Mouse (Mus musculus) liver, embryonic 16.5 days (tissue): Measurements from ENCODE around the gene Qsox1. TPM values are rescaled to one million over a fixed set of nuclear protein-coding genes. Genes with fewer than 3 reads are reported as not detected.
A peak's percentile ranks its signal among the peaks of the same experiment; 100 is the strongest.

Experiments
- ATAC-seq: fragments of 200-750 bp; cut with Nextera tagmentation; 2 replicates; pipeline ENCODE4 v1.8.0; 2017; ENCODE audit warnings: low read depth, mild to moderate bottlenecking, moderate number of reproducible peaks, moderate library complexity
- H3K27ac ChIP-seq: fragments of 300-500 bp; sonication (generic); 2 replicates; pipeline ENCODE4 v1.5.1; 2014; ENCODE audit warnings: mild to moderate bottlenecking, low read length
- H3K27me3 ChIP-seq: fragments of 300-500 bp; sonication (generic); 2 replicates; pipeline ENCODE4 v1.6.1; 2014; ENCODE audit warnings: low read depth, low read length, mixed read lengths; ENCODE audit not compliant: control insufficient read depth, insufficient read depth
- H3K36me3 ChIP-seq: fragments of 300-500 bp; sonication (generic); 2 replicates; pipeline ENCODE4 v1.6.1; 2014; ENCODE audit warnings: mild to moderate bottlenecking; ENCODE audit not compliant: control insufficient read depth, insufficient read depth
- H3K4me1 ChIP-seq: fragments of 300-500 bp; sonication (generic); 2 replicates; pipeline ENCODE4 v1.6.1; 2014; ENCODE audit warnings: low read depth, low read length, mixed read lengths; ENCODE audit not compliant: control insufficient read depth
- H3K4me2 ChIP-seq: fragments of 300-500 bp; sonication (generic); 2 replicates; pipeline ENCODE4 v1.6.1; 2014; ENCODE audit warnings: low read depth, low read length, mixed read lengths
- H3K4me3 ChIP-seq: fragments of 300-500 bp; sonication (generic); 2 replicates; pipeline ENCODE4 v1.5.1; 2014; ENCODE audit warnings: low read depth, mild to moderate bottlenecking, low read length
- H3K9ac ChIP-seq: fragments of 300-500 bp; sonication (generic); 2 replicates; pipeline ENCODE4 v1.6.1; 2014; ENCODE audit warnings: low read depth, low read length
- H3K9me3 ChIP-seq: fragments of 300-500 bp; sonication (generic); replicated peaks from 2 replicates; pipeline ENCODE4 v1.6.1; 2016; ENCODE audit warnings: low read length; ENCODE audit not compliant: control insufficient read depth
- WGBS: fragments of 180-500 bp; shearing (Covaris S2); extraction: QIAGEN DNeasy Blood & Tissue Kit; methylation state at CpG from one replicate; pipeline ENCODE4 v1.1.7; 2014; ENCODE audit not compliant: insufficient replicate concordance; 5-methylcytosine and 5-hydroxymethylcytosine counted together
- polyA plus RNA-seq: library from polyadenylated mRNA; unstranded; fragments of >200 nt; fragmentation: Nextera tagmentation; extraction: Ambion mirVana; gene quantifications from 2 replicates; pipeline ENCODE4 v1.2.1, GENCODE M21; 2015

Qsox1 gene
- polyA plus RNA-seq, 1 experiment from 2014 or later = 51.2 TPM

- no peak for ATAC-seq
- 90% methylated on average over 4 of the region's 4 CpGs for WGBS
- H3K4me1 ChIP-seq = peaks cover 25% of the 10 kb centered on the region
- H3K9me3 ChIP-seq = no peaks in the 10 kb centered on the region
- no peak overlapping the region for H3K4me2 ChIP-seq
- no peaks in the 10 kb centered on the region for H3K36me3 ChIP-seq
- H3K9ac ChIP-seq = no peak overlapping the region
- no peak overlapping the region for H3K4me3 ChIP-seq
- H3K27me3 ChIP-seq = no peaks in the 10 kb centered on the region
- no peak overlapping the region for H3K27ac ChIP-seq
Measured at GRCm38 (mm10) chr1:155808261-155808660, 4.4 kb downstream of the Qsox1 start.

- H3K36me3 ChIP-seq = no peaks in the 10 kb centered on the region
- WGBS = 48% methylated on average over 9 of the region's 9 CpGs
- no peaks in the 10 kb centered on the region for H3K27me3 ChIP-seq
- peaks cover 8% of the 10 kb centered on the region for H3K4me1 ChIP-seq
- H3K9ac ChIP-seq = no peak overlapping the region
- ATAC-seq = no peak; the same call in 1 of the 2 replicates
- H3K27ac ChIP-seq = no peak overlapping the region
- H3K9me3 ChIP-seq = no peaks in the 10 kb centered on the region
- no peak overlapping the region for H3K4me3 ChIP-seq
- no peak overlapping the region for H3K4me2 ChIP-seq
Measured at GRCm38 (mm10) chr1:155805607-155806006, 7.1 kb downstream of the Qsox1 start.

DNA sequence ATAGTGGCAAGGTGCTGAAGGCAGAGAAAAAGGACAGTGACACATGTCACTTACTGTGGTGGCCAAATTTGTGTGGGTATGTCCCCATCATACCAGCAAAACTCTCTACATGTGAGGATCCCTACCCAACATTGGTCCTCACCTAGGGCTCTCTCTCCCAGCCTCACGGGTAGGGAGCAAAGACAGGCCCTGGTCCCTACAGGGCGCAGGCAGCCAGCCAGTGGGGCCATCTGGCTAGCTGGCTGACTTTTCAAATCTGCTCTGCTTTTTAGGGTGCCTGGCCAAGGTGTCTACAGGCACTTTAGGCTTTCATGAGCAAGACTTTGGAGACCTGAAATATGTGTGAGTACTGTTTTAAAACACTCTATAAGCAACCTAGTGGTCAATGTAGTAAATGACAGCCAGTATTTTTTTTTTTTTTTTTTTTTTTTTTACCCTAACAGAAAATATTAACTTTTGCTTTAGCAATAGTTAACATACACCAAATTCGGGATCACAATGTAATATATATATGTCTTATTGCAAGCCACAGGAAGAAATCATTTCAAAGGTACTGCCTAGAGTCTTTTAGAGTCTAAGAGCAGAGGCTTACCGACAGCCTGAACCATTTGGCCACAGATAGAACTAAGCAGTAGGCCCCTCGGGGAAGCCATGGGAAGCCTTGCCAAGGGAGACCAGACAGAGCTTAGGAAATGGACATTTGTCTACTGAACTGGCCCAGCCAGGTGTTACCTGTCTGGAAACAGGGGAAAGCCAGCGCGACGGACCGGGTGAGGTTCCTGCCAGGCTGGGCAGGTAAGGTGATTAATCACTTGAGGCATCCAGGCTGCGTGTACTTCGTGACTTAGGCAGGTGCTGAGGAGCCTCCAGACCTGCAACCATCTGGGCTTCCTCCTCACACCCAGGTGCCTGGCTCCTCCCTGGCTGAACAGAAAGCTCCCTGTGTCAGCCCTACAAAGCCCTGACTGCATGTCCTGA, 11.4 kb downstream of the Qsox1 start:
- Histone ChIP-seq H3K4me2 (no peak overlapping the region), H3K27ac (no peak overlapping the region), H3K9me3 (no peaks in the 10 kb centered on the region), H3K36me3 (peaks cover 10% of the 10 kb centered on the region; the same call in 1 of the 2 replicates), H3K4me1 (peaks cover 10% of the 10 kb centered on the region), H3K27me3 (no peaks in the 10 kb centered on the region), H3K9ac (no peak overlapping the region), H3K4me3 (no peak overlapping the region)
- WGBS = 85% methylated on average over 11 of the region's 11 CpGs
- no peak for ATAC-seq

DNA sequence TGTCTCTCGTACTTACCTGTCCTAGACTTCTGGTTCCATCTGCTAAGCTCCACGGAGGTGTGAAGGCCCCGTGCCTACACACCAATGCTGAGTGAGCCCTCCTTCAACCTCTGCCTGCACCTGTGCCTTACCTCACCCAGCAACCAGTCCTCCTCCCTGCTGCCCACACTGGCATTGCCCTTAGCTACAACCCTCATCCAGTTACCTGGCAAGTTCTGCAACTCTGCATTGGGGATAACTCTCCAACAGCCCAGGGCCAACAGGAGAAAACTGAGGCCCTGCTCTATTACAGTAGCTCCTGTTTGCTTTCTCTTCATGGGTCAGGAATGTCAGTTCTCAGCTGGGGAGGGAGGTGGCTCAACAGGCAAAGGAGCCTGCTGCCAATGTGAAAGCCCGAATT, 14.7 kb downstream of the Qsox1 start:
- Histone ChIP-seq H3K9ac (no peak overlapping the region), H3K27ac (no peak overlapping the region), H3K4me2 (no peak overlapping the region), H3K4me3 (no peak overlapping the region), H3K4me1 (peaks cover 4% of the 10 kb centered on the region), H3K36me3 (peaks cover 10% of the 10 kb centered on the region; the same call in 1 of the 2 replicates), H3K27me3 (no peaks in the 10 kb centered on the region), H3K9me3 (no peaks in the 10 kb centered on the region)
- WGBS = 76% methylated on average over 4 of the region's 4 CpGs
- no peak for ATAC-seq

- peaks cover 4% of the 10 kb centered on the region for H3K4me1 ChIP-seq
- no peak for ATAC-seq
- H3K4me3 ChIP-seq = no peak overlapping the region
- no peaks in the 10 kb centered on the region for H3K9me3 ChIP-seq
- no peak overlapping the region for H3K9ac ChIP-seq
- H3K4me2 ChIP-seq = no peak overlapping the region
- WGBS = 72% methylated on average over 4 of the region's 4 CpGs
- H3K27me3 ChIP-seq = no peaks in the 10 kb centered on the region
- peaks cover 10% of the 10 kb centered on the region; the same call in 1 of the 2 replicates for H3K36me3 ChIP-seq
- H3K27ac ChIP-seq = no peak overlapping the region
Measured at GRCm38 (mm10) chr1:155797425-155797824, 15.3 kb downstream of the Qsox1 start.

GRCm38 (mm10) chr1:155796757-155797405, 15.8 kb downstream of the Qsox1 start:
- no peak overlapping the region for H3K27ac ChIP-seq
- no peaks in the 10 kb centered on the region for H3K27me3 ChIP-seq
- no peak overlapping the region for H3K9ac ChIP-seq
- ATAC-seq = no peak
- no peak overlapping the region for H3K4me3 ChIP-seq
- peaks cover 10% of the 10 kb centered on the region; the same call in 1 of the 2 replicates for H3K36me3 ChIP-seq
- no peaks in the 10 kb centered on the region for H3K9me3 ChIP-seq
- peaks cover 4% of the 10 kb centered on the region for H3K4me1 ChIP-seq
- no peak overlapping the region for H3K4me2 ChIP-seq
- WGBS = 54% methylated on average over 11 of the region's 11 CpGs

GRCm38 (mm10) chr1:155795791-155796233, 16.9 kb downstream of the Qsox1 start:
- peaks cover 4% of the 10 kb centered on the region for H3K4me1 ChIP-seq
- peak; percentile 74 for ATAC-seq
- WGBS = 65% methylated on average over 5 of the region's 5 CpGs
- no peak overlapping the region for H3K4me2 ChIP-seq
- H3K27me3 ChIP-seq = no peaks in the 10 kb centered on the region
- no peak overlapping the region for H3K9ac ChIP-seq
- H3K27ac ChIP-seq = no peak overlapping the region
- no peaks in the 10 kb centered on the region for H3K9me3 ChIP-seq
- peaks cover 13% of the 10 kb centered on the region; the same call in 1 of the 2 replicates for H3K36me3 ChIP-seq
- no peak overlapping the region for H3K4me3 ChIP-seq

- H3K4me2 ChIP-seq = no peak overlapping the region
- 59% methylated on average over 6 of the region's 6 CpGs for WGBS
- peaks cover 13% of the 10 kb centered on the region; the same call in 1 of the 2 replicates for H3K36me3 ChIP-seq
- no peak overlapping the region for H3K4me3 ChIP-seq
- no peak overlapping the region for H3K27ac ChIP-seq
- H3K9me3 ChIP-seq = no peaks in the 10 kb centered on the region
- ATAC-seq = no peak; the same call in 1 of the 2 replicates
- peaks cover 4% of the 10 kb centered on the region for H3K4me1 ChIP-seq
- no peaks in the 10 kb centered on the region for H3K27me3 ChIP-seq
- no peak overlapping the region for H3K9ac ChIP-seq
Measured at GRCm38 (mm10) chr1:155794855-155795254, 17.8 kb downstream of the Qsox1 start.
